Mouse (Mus musculus) testis, adult 2 months (tissue): ENCODE data around the gene Gnat1. TPM values are rescaled to one million over a fixed set of nuclear protein-coding genes. Genes with fewer than 3 reads are reported as not detected.

Experiments
- H3K27ac ChIP-seq: fragments of 200-500 bp; 2 replicates; pipeline ENCODE4 v1.5.1; 2012; ENCODE audit warnings: low read depth, low read length; ENCODE audit not compliant: control insufficient read depth, insufficient read depth
- H3K27me3 ChIP-seq: fragments of 200-500 bp; 2 replicates; pipeline ENCODE4 v1.6.1; 2012; ENCODE audit warnings: mild to moderate bottlenecking, low read length, moderate library complexity; ENCODE audit not compliant: control insufficient read depth, insufficient read depth
- H3K36me3 ChIP-seq: fragments of 200-500 bp; 2 replicates; pipeline ENCODE4 v1.6.1; 2012; ENCODE audit warnings: mild to moderate bottlenecking, low read length; ENCODE audit not compliant: control insufficient read depth, insufficient read depth
- H3K4me1 ChIP-seq: fragments of 200-500 bp; 2 replicates; pipeline ENCODE4 v1.6.1; 2012; ENCODE audit warnings: low read length; ENCODE audit not compliant: control insufficient read depth, insufficient read depth
- H3K4me3 ChIP-seq: fragments of 200-500 bp; 2 replicates; pipeline ENCODE4 v1.5.1; 2012; ENCODE audit warnings: low read depth, mild to moderate bottlenecking, low read length, moderate library complexity, mixed read lengths; ENCODE audit not compliant: control insufficient read depth
- CTCF ChIP-seq: fragments of 200-500 bp; IDR thresholded peaks from 2 replicates; pipeline ENCODE4 v1.5.1; 2012; ENCODE audit warnings: low read depth, mild to moderate bottlenecking, inconsistent platforms, low read length, moderate library complexity; ENCODE audit not compliant: control insufficient read depth, insufficient read depth, insufficient replicate concordance
- POLR2A ChIP-seq: fragments of 200-500 bp; IDR thresholded peaks from 2 replicates; pipeline ENCODE4 v1.6.1; 2012; ENCODE audit warnings: low read depth, mild to moderate bottlenecking, inconsistent platforms, low read length, moderate library complexity; ENCODE audit not compliant: control insufficient read depth
- polyA plus RNA-seq: library from polyadenylated mRNA; depleted of rRNA; stranded (reverse); fragments of >200 nt; gene quantifications from 2 replicates; pipeline ENCODE4 v1.2.3, GENCODE M21; 2012

Gnat1 gene
- polyA plus RNA-seq, 1 experiment: 0.12 TPM

DNA sequence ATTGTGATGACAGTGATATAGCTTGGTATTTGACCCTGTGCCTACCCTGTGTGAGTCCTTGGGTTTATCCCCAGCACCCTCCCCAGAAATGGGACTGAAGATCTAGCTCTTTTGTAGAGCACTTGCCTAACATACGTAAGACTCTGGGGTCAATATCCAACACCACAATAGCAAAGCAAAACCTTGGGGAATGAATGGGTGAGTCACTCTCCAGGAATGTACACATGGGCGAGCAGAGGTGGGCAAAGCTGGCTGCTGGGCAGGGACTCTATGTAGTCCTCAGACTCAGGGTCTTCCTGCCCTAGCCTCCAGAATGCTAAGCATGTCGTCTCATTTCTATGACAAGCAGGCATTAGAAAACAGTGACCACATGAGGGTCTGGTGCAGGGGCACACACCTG is 30.7 kb downstream of the Gnat1 start:
- H3K4me3 ChIP-seq: no peak overlapping the region
- peaks cover 7% of the 10 kb centered on the region for H3K4me1 ChIP-seq
- H3K27me3 ChIP-seq: no peaks in the 10 kb centered on the region
- TF ChIP-seq POLR2A: no peak
- no peak for TF ChIP-seq CTCF
- no peak overlapping the region for H3K27ac ChIP-seq
- H3K36me3 ChIP-seq: no peaks in the 10 kb centered on the region

DNA sequence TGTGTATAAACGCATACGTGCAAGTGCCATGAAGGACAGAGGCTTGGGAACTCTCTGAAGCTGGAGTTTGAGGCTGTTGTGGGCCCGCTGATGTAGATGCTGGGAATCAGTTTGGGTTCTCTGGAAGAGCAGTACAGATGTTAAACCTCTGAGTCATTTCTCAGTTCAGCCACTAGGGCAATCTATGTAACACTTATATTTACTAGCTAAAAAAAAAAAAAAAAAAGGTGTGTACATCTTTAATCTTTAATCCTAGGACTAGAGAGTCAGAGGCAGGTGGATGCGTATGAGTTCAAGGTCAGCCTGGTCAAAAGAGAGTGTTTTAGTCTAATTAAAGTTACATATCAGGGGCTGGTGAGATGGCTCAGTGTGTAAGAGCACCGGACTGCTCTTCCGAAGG is 32.5 kb downstream of the Gnat1 start:
- Histone ChIP-seq H3K27ac (no peak overlapping the region), H3K4me1 (peaks cover 7% of the 10 kb centered on the region), H3K4me3 (no peak overlapping the region), H3K27me3 (no peaks in the 10 kb centered on the region), H3K36me3 (no peaks in the 10 kb centered on the region)
- TF ChIP-seq POLR2A (no peak), CTCF (no peak)

DNA sequence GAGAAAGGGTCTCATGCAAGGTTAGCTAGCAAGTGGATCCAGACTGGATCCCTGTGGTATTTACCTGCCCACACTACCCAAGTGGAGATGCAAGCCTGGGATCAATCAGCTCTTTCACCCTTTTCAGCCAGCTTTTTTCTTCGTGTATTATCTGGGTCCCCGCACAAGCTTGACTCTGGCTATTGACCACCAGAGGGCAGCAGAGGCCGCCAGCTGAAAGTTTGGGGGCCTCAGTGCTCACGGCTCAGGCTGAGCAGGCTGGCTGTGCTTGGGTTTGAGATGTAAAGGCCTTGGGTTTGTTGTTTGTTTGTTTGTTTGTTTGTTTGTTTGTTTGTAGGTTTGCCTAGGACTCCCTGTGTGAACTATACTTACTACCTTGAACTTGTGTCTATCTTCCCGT is 33.9 kb downstream of the Gnat1 start:
- TF ChIP-seq POLR2A (no peak), CTCF (peak; percentile 86)
- H3K4me3 ChIP-seq: peak overlapping the region; percentile 90
- no peak overlapping the region for H3K27ac ChIP-seq
- H3K36me3 ChIP-seq: no peaks in the 10 kb centered on the region
- H3K4me1 ChIP-seq: peaks cover 7% of the 10 kb centered on the region
- H3K27me3 ChIP-seq: no peaks in the 10 kb centered on the region

DNA sequence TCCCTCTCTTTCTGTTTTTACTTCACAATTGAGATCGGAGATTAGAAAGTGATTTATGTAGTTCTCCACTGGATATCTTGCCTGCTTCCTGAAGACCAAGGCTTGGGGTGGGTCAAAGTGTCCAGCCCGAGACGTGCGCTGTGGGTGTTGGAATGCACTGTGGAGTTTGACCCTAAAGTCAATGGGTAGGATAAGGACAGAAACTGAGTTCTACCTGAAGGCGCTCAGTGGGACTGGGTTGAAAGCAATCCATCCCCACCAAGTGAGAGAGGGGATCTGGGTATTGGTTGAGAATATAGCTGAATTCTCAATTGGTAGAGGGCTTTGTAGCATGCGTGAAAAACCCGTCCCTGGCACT is 34.4 kb downstream of the Gnat1 start:
- TF ChIP-seq POLR2A (no peak), CTCF (no peak)
- no peak overlapping the region; the same call in 1 of the 2 replicates for H3K27ac ChIP-seq
- H3K27me3 ChIP-seq: no peaks in the 10 kb centered on the region
- H3K36me3 ChIP-seq: no peaks in the 10 kb centered on the region
- H3K4me1 ChIP-seq: peaks cover 7% of the 10 kb centered on the region
- peak overlapping the region; percentile 90 for H3K4me3 ChIP-seq

DNA sequence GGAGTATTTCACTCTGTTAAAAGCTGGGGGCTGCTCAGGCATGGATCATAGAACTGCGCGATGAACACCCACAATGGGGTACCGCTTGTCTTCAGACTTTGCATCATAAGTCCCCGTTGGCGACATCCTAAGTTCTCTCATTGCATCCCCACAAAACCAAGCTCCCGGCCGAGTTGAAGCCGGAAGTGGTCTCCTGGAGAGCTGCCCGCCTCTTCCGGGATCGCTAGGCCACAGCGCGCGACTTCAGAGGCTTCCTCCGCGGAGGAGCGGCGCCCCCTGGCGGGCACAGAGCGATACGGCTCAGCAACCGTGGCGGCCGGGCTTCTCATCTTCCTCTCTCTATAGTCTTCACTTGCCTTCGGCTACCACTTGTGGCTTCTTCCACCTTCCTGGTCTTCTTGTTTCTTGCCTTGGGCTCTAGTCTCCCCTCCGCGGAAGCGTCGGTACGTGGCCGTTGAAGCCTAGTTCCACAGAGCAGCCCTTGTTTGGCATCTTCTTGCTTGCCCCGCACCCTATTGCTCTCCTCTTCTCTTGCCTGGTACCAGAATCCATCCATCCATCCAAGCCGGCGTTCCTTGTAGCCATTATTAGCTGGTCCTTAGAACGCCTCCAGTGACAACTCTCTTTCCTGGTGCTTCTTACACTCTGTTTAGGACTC is 34.9 kb downstream of the Gnat1 start:
- TF ChIP-seq CTCF (peak; percentile 93), POLR2A (peak; percentile 57)
- Histone ChIP-seq H3K27me3 (no peaks in the 10 kb centered on the region), H3K27ac (peak overlapping the region; percentile 75), H3K4me3 (peak overlapping the region; percentile 90), H3K4me1 (peaks cover 7% of the 10 kb centered on the region), H3K36me3 (no peaks in the 10 kb centered on the region)

DNA sequence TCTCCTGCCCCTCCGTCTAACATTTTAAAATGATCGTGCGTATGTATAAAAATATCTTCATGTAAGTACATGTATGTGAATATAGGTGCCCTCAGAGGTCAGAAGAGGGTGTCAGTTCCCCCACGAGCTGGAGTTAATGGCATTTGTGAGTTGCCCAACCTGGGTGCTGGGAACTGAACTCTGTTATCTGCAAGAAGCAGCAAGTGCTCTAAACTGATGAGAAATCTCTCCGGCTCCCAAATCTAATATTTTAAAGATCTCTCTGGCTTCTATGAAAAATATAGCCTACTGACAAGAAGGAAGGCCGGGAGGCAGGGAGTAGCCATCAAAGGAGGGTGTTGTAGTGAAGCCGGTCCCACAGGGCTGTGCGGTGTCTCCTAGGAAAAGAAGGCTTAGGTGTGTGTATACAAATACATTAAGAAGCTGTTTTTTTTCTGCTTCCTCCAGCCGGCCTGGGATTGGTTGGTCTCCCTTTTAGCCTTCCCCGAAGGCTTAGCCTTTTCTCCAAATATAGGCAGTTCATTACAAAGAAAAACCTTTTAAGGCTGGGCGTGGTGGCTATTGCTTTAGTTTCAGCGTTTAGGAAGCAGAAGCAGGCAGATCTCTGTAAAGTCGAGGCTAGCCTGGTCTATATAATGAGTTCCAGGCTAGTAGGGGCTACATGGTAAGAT is 35.8 kb downstream of the Gnat1 start:
- H3K27me3 ChIP-seq: no peaks in the 10 kb centered on the region
- no peaks in the 10 kb centered on the region for H3K36me3 ChIP-seq
- H3K4me1 ChIP-seq: peaks cover 7% of the 10 kb centered on the region
- H3K4me3 ChIP-seq: no peak overlapping the region
- H3K27ac ChIP-seq: no peak overlapping the region
- TF ChIP-seq POLR2A (no peak), CTCF (no peak)

DNA sequence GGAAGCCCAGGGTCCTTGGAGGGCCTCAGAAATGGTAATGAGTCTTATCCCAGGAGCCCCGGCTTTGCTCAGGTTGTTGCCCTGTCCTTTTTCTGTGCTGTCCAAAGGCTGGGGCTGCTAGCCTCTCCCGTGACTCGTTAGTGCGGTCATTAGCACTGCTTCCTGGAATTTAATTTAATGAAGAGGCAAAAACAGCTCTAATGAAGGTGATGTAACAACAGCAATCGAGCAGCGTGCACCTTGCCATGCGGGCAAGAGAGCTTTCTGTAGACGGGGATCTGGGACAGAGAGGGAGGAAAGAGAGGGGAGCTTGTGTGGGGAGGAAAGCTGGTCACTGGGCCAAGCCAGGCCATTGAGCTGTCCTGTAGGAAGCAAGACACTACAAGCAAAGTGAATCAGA is 37.8 kb downstream of the Gnat1 start:
- Histone ChIP-seq H3K36me3 (no peaks in the 10 kb centered on the region), H3K27ac (no peak overlapping the region), H3K27me3 (no peaks in the 10 kb centered on the region), H3K4me1 (peaks cover 11% of the 10 kb centered on the region), H3K4me3 (no peak overlapping the region)
- TF ChIP-seq CTCF (no peak), POLR2A (no peak)
